Mouse (Mus musculus): ENCODE measurements around the gene Orai3. TPM values are rescaled to one million over a fixed set of nuclear protein-coding genes. Genes with fewer than 3 reads are reported as not detected.
"Not testable (repeated sequence)": the region's sequence is repeated elsewhere in the genome, so short reads cannot be mapped to it uniquely, and the experiment has no call there.

Gene Orai3
- polyA plus RNA-seq, 1 experiment, result 50.3 TPM

DNA sequence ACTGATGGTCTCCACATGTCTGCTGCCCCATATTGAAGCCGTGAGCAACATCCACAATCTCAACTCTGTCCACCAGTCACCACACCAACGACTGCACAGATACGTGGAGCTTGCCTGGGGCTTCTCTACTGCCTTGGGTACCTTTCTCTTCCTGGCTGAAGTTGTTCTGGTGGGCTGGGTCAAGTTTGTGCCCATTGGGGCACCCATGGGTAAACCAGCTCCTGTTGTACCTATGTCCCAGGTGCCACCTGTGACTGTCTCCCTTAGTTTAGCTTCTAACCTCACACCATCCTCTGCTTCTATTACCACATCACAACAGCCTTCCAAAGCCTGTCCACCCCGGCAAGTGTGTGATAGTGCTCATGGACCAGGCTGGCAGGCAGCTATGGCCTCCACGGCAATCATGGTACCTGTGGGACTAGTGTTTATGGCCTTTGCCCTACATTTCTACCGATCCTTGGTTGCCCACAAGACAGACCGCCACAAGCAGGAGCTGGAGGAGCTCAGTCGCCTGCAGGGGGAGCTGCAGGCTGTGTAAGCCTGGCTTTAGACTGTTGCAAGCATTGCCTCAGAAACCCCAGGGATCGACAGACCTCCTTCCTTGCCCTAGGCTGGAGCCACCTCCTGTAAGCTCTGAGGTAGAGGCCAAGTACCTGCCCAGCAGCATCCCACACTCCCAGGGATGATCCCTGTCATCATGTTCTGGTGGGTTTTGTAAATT lies 4.2 kb downstream of the Orai3 start:
- TF ChIP-seq CTCF (IDR thresholded peaks at IDR 0.05; ENCODE audit: extremely low read depth, insufficient read depth, insufficient read length, insufficient replicate concordance), result peak; percentile 88
- TF ChIP-seq POLR2A (IDR thresholded peaks at IDR 0.05; ENCODE audit: low read depth, low read length), result no peak
- H3K4me3 ChIP-seq (ENCODE audit: extremely low read depth, insufficient read depth, insufficient read length), result no peak overlapping the region
- 43% methylated on average over 9 of the region's 9 CpGs for WGBS
- no peak overlapping the region for H3K27ac ChIP-seq (ENCODE audit: insufficient read depth, low read length)
- DNase-seq (ENCODE audit: low read depth in 1 of 2, low spot score in 2 of 2), result peak; percentile 62 to 63
- H3K4me1 ChIP-seq (ENCODE audit: control insufficient read depth, insufficient read depth, insufficient read length), result peaks cover 8% of the 10 kb centered on the region; the same call in 1 of the 2 replicates
- H3K27me3 ChIP-seq (ENCODE audit: control insufficient read depth, insufficient read depth, low read length), result no peaks in the 10 kb centered on the region
- H3K36me3 ChIP-seq (ENCODE audit: control insufficient read depth, insufficient read depth, low read length), result no peaks in the 10 kb centered on the region

DNA sequence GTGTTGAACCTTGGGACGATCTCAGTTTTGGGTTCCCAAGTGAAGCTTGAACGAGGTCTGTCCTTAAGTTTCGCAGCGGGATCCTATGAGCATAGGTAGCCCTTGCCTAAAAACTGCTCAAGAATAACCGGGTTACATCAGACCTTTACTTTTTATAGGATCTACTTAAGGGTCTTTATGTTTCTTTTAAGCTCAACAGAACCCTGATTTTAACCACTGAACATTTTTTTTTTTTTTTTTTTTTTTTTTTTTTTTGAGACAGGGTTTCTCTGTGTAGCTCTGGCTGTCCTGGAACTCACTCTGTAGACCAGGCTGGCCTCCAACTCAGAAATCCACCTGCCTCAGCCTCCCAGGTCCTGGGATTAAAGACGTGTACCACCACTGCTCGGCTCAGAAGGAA lies 6.2 kb downstream of the Orai3 start:
- not testable (repeated sequence) for H3K27me3 ChIP-seq (ENCODE audit: control insufficient read depth, insufficient read depth, low read length); H3K4me3 ChIP-seq (ENCODE audit: extremely low read depth, insufficient read depth, insufficient read length); H3K27ac ChIP-seq (ENCODE audit: insufficient read depth, low read length); H3K4me1 ChIP-seq (ENCODE audit: control insufficient read depth, insufficient read depth, insufficient read length); H3K36me3 ChIP-seq (ENCODE audit: control insufficient read depth, insufficient read depth, low read length); DNase-seq (ENCODE audit: low read depth in 1 of 2, low spot score in 2 of 2)
- WGBS, result 74% methylated on average over 7 of the region's 7 CpGs

DNA sequence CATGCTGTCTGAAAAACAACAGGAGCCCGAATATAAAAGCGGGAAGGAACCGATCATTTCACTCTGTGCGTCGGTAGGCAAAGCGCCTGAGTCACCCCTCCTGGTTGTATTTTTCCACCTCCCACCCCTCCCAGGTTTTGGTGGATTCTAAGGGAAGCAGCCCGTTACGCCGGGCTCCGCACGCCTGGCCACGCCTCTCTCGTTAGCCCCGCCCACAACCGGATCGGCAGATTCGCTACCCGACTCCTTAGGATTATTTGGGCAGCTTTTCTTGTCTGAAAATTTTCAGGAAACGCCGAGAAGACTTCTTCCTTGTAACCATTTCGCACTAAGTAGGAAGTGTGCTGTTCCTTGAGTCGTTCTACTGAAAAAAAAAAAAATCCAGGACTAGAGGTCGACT lies 6.8 kb downstream of the Orai3 start, which contains the start of gene Setd1a:
Gene Setd1a (plus strand): TSS at position 245 of the 400 bp plus-strand sequence.
- peak in 1 of 2 experiments; percentile 73 for DNase-seq (ENCODE audit: low read depth in 1 of 2, low spot score in 2 of 2)
- TF ChIP-seq POLR2A (IDR thresholded peaks at IDR 0.05; ENCODE audit: low read depth, low read length), result no peak
- no peak for TF ChIP-seq CTCF (IDR thresholded peaks at IDR 0.05; ENCODE audit: extremely low read depth, insufficient read depth, insufficient read length, insufficient replicate concordance)
- H3K4me1 ChIP-seq (ENCODE audit: control insufficient read depth, insufficient read depth, insufficient read length), result peaks cover 5% of the 10 kb centered on the region; the same call in 1 of the 2 replicates
- peaks cover 7% of the 10 kb centered on the region for H3K36me3 ChIP-seq (ENCODE audit: control insufficient read depth, insufficient read depth, low read length)
- no peaks in the 10 kb centered on the region for H3K27me3 ChIP-seq (ENCODE audit: control insufficient read depth, insufficient read depth, low read length)
- H3K27ac ChIP-seq (ENCODE audit: insufficient read depth, low read length), result peak within 1 kb of the TSS; percentile 96
- WGBS, result under 1% methylated on average over 23 of the region's 23 CpGs
- H3K4me3 ChIP-seq (ENCODE audit: extremely low read depth, insufficient read depth, insufficient read length), result peak within 1 kb of the TSS; percentile 95

DNA sequence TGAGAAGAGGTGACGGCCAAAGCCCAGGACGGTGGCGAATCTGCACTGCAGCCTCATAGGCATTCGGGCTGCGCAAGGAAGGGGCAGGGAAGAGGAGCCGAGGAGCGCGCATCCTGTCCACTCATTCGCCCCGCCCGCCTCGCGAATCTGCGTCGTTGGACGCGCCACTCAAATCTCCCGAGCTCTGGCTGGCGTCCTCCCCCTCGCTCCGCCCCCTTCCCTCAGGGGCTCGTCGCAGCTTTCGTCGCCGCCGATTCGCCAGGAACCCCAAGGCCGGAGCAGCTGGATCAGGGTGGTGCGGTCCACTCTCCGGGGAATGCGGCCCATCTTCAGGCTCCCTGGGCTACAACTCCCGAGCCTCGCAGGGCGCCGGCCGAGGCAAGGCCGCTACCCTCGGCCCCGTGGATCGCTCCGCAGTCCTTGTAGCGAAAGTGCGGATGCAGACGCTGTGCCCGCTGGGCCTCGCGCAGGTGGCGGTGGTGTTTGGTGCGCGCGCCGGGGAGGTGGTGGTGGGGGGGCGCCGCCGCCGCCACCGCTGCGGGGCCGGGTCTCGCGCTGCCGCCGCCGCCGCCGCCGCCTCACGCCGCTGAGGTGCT lies 7.4 kb downstream of the Orai3 start:
- Histone ChIP-seq H3K36me3 (ENCODE audit: control insufficient read depth, insufficient read depth, low read length) (peaks cover 7% of the 10 kb centered on the region), H3K4me1 (ENCODE audit: control insufficient read depth, insufficient read depth, insufficient read length) (peaks cover 5% of the 10 kb centered on the region; the same call in 1 of the 2 replicates), H3K27ac (ENCODE audit: insufficient read depth, low read length) (peak overlapping the region; percentile 96), H3K4me3 (ENCODE audit: extremely low read depth, insufficient read depth, insufficient read length) (peak overlapping the region; percentile 95), H3K27me3 (ENCODE audit: control insufficient read depth, insufficient read depth, low read length) (no peaks in the 10 kb centered on the region)
- TF ChIP-seq POLR2A (IDR thresholded peaks at IDR 0.05; ENCODE audit: low read depth, low read length), result no peak
- peak; percentile 94 to 95 for DNase-seq (ENCODE audit: low read depth in 1 of 2, low spot score in 2 of 2)
- under 1% methylated on average over 68 of the region's 70 CpGs for WGBS

DNA sequence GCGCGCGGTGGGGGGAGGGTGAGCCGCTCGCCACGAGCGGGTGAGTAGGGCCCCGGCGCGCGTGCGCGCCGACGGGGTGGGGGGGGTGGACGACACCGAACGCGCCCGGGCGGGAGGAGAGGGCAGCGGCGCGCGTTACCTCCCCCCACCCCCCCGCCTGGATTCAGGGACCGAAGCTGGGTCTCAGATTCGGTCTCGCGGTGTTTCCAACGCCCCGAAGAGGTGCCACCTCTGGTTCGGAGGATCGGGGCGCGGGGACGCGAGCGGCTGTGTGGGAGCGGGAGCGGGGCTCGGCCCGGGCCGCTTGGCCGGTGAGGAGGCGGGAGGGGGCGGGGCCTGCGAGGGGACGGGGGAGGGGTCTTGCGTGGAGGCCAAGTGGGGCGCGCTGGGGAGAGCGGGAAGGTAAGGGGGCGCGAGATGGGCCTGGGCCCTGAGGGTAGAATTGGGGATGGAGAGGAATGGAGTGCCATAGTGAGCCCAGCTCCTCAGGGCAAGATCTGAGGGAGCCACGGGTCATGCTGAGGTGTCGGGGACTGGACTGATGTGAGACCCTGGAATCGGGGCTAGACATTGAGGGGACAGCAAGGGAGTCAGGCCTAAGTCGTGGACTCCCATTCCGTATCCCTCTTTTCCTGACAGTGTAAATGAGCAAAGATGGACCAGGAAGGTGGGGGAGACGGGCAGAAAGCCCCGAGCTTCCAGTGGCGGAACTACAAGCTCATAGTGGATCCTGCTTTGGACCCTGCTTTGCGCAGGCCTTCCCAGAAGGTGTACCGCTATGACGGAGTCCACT lies 8.1 kb downstream of the Orai3 start:
- peak in 1 of 2 experiments; percentile 38 for DNase-seq (ENCODE audit: low read depth in 1 of 2, low spot score in 2 of 2)
- peaks cover 9% of the 10 kb centered on the region for H3K36me3 ChIP-seq (ENCODE audit: control insufficient read depth, insufficient read depth, low read length)
- H3K27ac ChIP-seq (ENCODE audit: insufficient read depth, low read length), result peak overlapping the region; percentile 96
- H3K4me1 ChIP-seq (ENCODE audit: control insufficient read depth, insufficient read depth, insufficient read length), result peaks cover 5% of the 10 kb centered on the region; the same call in 1 of the 2 replicates
- peak overlapping the region; percentile 95 for H3K4me3 ChIP-seq (ENCODE audit: extremely low read depth, insufficient read depth, insufficient read length)
- 2% methylated on average over 63 of the region's 66 CpGs for WGBS
- TF ChIP-seq POLR2A (IDR thresholded peaks at IDR 0.05; ENCODE audit: low read depth, low read length), result no peak
- TF ChIP-seq CTCF (IDR thresholded peaks at IDR 0.05; ENCODE audit: extremely low read depth, insufficient read depth, insufficient read length, insufficient replicate concordance), result no peak
- no peaks in the 10 kb centered on the region for H3K27me3 ChIP-seq (ENCODE audit: control insufficient read depth, insufficient read depth, low read length)

DNA sequence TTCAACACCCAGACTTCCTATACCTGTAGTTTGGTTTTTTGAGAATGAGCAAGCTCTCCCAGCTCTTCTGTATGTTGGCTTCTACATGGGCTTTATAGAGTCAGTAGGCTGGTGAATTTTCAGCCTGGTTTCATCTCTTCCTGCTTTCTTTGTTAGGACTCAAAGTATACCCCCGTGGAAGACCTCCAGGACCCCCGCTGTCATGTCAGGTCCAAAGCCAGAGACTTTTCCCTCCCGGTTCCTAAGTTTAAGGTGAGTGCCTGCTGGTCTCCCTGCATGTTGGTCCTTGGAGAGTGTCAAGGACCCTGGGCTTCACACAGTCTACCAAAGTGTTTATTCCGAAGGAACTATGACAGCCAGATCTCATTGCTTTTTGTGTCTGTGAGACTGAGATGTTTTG lies 8.7 kb downstream of the Orai3 start:
- Histone ChIP-seq H3K36me3 (ENCODE audit: control insufficient read depth, insufficient read depth, low read length) (peaks cover 9% of the 10 kb centered on the region), H3K27me3 (ENCODE audit: control insufficient read depth, insufficient read depth, low read length) (no peaks in the 10 kb centered on the region), H3K4me3 (ENCODE audit: extremely low read depth, insufficient read depth, insufficient read length) (peak overlapping the region; percentile 95), H3K4me1 (ENCODE audit: control insufficient read depth, insufficient read depth, insufficient read length) (peaks cover 5% of the 10 kb centered on the region; the same call in 1 of the 2 replicates), H3K27ac (ENCODE audit: insufficient read depth, low read length) (no peak overlapping the region)
- no peak for DNase-seq (ENCODE audit: low read depth in 1 of 2, low spot score in 2 of 2)
- TF ChIP-seq CTCF (IDR thresholded peaks at IDR 0.05; ENCODE audit: extremely low read depth, insufficient read depth, insufficient read length, insufficient replicate concordance) (no peak), POLR2A (IDR thresholded peaks at IDR 0.05; ENCODE audit: low read depth, low read length) (no peak)
- 78% methylated on average over 4 of the region's 4 CpGs for WGBS
